In the genomic region with DNA sequence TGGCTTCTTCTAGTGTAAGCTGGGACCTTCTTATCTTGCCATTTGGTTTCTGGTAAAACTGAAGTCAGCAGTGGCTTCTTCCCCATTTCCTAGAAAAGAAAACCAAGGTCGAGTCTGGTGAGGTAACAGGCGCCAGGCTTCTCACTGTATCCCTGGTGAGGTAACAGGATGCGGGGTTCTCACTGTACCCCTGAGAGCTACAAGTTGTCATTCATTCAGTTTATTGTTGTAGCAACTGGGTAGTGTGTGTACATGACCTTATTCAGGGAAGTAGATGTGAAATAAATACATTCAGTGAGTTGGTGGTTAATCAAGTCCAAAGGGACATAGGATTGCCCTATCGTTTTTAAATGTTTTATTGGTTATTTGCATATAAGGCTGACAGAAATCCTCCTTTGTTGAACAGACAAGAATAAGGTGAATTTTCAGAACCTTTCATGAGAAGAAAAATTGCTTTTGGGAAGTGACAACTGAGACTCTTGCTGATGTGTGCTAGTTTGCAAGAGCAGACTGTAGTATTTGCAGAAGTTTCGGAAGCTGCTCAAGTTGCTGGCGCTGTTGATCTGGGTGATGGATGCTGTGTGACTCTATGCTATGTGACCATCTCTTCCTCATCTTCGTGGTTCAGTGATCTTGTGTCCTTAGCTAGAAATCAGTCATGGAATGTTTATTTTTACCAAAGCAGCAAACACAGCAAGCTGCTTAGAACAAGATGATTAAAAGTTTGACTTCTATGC, we compare ENCODE assay signal across 15 mouse cellular contexts. TPM values are rescaled to one million over a fixed set of nuclear protein-coding genes. Genes with fewer than 3 reads are reported as not detected.
DNase-seq lines count a peak whose midpoint lies in the region; ATAC-seq and TF ChIP-seq lines count a peak whose summit lies in the region.
"Had no signal": no experiment of that assay in that cellular context is flagged by ENCODE, and none has a peak within 500 bp of the region (broad histone marks: within the 10 kb centered on the region; RNA-seq: fewer than 3 reads in every experiment).

No protein-coding gene starts in this region.

- H3K4me2 ChIP-seq in heart, postnatal 0 days (ENCODE audit: low read depth, low read length), result peak overlapping the region; percentile 20; the same call in 1 of the 2 replicates
- H3K4me2 ChIP-seq in midbrain, embryonic 11.5 days, result no peak overlapping the region
- no peak overlapping the region for H3K4me2 ChIP-seq in hindbrain, embryonic 12.5 days (replicated peaks)
- H3K4me2 ChIP-seq: heart, embryonic 11.5 days had no signal

- no peak overlapping the region; the same call in 1 of the 2 replicates for H3K4me3 ChIP-seq in heart, postnatal 0 days (ENCODE audit: low read depth, low read length)
- H3K4me3 ChIP-seq in thymus, adult 2 months (ENCODE audit: control insufficient read depth, insufficient read depth, low read length), result no peak overlapping the region
- no peak overlapping the region for H3K4me3 ChIP-seq in cortical plate, adult 2 months (ENCODE audit: insufficient read depth, low read length)
- no peak overlapping the region for H3K4me3 ChIP-seq in midbrain, embryonic 11.5 days (ENCODE audit: low read depth, low read length)
- H3K4me3 ChIP-seq in hindbrain, embryonic 12.5 days, result no peak overlapping the region

- TF ChIP-seq CTCF in heart, postnatal 0 days (IDR thresholded peaks at IDR 0.05; ENCODE audit: low read depth), result no peak
- no peak for TF ChIP-seq CTCF in thymus, adult 2 months (IDR thresholded peaks at IDR 0.05; ENCODE audit: borderline replicate concordance, control insufficient read depth, extremely low read depth, insufficient read depth, low read length, poor library complexity)
- no peak for TF ChIP-seq CTCF in cortical plate, adult 2 months (IDR thresholded peaks at IDR 0.05; ENCODE audit: extremely low read depth, insufficient read depth, low read length)

- no peak overlapping the region for H3K27ac ChIP-seq in heart, postnatal 0 days (ENCODE audit: low read depth)
- peak overlapping the region; percentile 8; the same call in 1 of the 2 replicates for H3K27ac ChIP-seq in thymus, adult 2 months (ENCODE audit: control insufficient read depth, insufficient read depth, low read length)
- peak overlapping the region; percentile 31; the same call in 1 of the 2 replicates for H3K27ac ChIP-seq in cortical plate, adult 2 months (ENCODE audit: insufficient read depth, low read length)
- no peak overlapping the region for H3K27ac ChIP-seq in midbrain, embryonic 11.5 days (ENCODE audit: low read depth, low read length)
- H3K27ac ChIP-seq in hindbrain, embryonic 12.5 days, result no peak overlapping the region
- H3K27ac ChIP-seq: stomach, postnatal 0 days had no signal

- ATAC-seq in heart, postnatal 0 days (ENCODE audit: insufficient read depth, low read depth), result no peak
- ATAC-seq in neutrophil, adult 5-6 weeks (ENCODE audit: extremely low read depth, insufficient number of reproducible peaks, low FRiP score, poor library complexity, severe bottlenecking), result peak; percentile 58
- no peak for ATAC-seq in midbrain, embryonic 11.5 days (ENCODE audit: low FRiP score)
- ATAC-seq in hindbrain, embryonic 12.5 days (ENCODE audit: low FRiP score), result no peak
- ATAC-seq: midbrain, embryonic 16.5 days had no signal

- no peak for TF ChIP-seq EP300 in heart, postnatal 0 days (IDR thresholded peaks at IDR 0.05; ENCODE audit: low read depth)

- H3K4me1 ChIP-seq in heart, postnatal 0 days (ENCODE audit: control insufficient read depth, insufficient read depth), result peaks cover 5% of the 10 kb centered on the region
- H3K4me1 ChIP-seq in thymus, adult 2 months (replicated peaks; ENCODE audit: control insufficient read depth, insufficient read depth, low read length), result peaks cover 29% of the 10 kb centered on the region
- H3K4me1 ChIP-seq in cortical plate, adult 2 months (ENCODE audit: control insufficient read depth, insufficient read depth, low read length), result no peaks in the 10 kb centered on the region
- no peaks in the 10 kb centered on the region for H3K4me1 ChIP-seq in midbrain, embryonic 11.5 days (ENCODE audit: control insufficient read depth, insufficient read depth, low read length)
- no peaks in the 10 kb centered on the region for H3K4me1 ChIP-seq in hindbrain, embryonic 12.5 days

- no peaks in the 10 kb centered on the region for H3K27me3 ChIP-seq in heart, postnatal 0 days (ENCODE audit: control insufficient read depth, insufficient read depth, low read length)
- no peaks in the 10 kb centered on the region for H3K27me3 ChIP-seq in thymus, adult 2 months (ENCODE audit: control insufficient read depth, insufficient read depth, low read length)
- no peaks in the 10 kb centered on the region for H3K27me3 ChIP-seq in midbrain, embryonic 11.5 days (ENCODE audit: control insufficient read depth, insufficient read depth, low read length)
- H3K27me3 ChIP-seq in hindbrain, embryonic 12.5 days, result no peaks in the 10 kb centered on the region

- DNase-seq in heart, postnatal 0 days (ENCODE audit: low spot score), result no peak
- no peak for DNase-seq in heart, postnatal 25 days (ENCODE audit: low spot score)
- no peak for DNase-seq in thymus, adult 2 months
- DNase-seq in thymus, adult 18-20 months, result no peak
- no peak for DNase-seq in midbrain, embryonic 11.5 days (ENCODE audit: low spot score, missing footprints)
- DNase-seq: adrenal gland, postnatal 25 days; cerebellum, adult 18-20 months; right cerebral cortex, postnatal 25 days had no signal

- WGBS in heart, postnatal 0 days, result 73% methylated on average over 7 of the region's 7 CpGs
- 8% methylated on average over 7 of the region's 7 CpGs for WGBS in thymus, adult 2 months
- WGBS in midbrain, embryonic 11.5 days, result 84% methylated on average over 7 of the region's 7 CpGs
- 87% methylated on average over 7 of the region's 7 CpGs for WGBS in hindbrain, embryonic 12.5 days

- H3K9me3 ChIP-seq in heart, postnatal 0 days (replicated peaks; ENCODE audit: control insufficient read depth, low read length), result no peaks in the 10 kb centered on the region
- no peaks in the 10 kb centered on the region for H3K9me3 ChIP-seq in midbrain, embryonic 11.5 days (ENCODE audit: control insufficient read depth, low read length)
- H3K9me3 ChIP-seq in hindbrain, embryonic 12.5 days (replicated peaks), result no peaks in the 10 kb centered on the region

- intact Hi-C loops in heart, postnatal 25 days (cut with DNase I), result no loop called here

- no peaks in the 10 kb centered on the region for H3K36me3 ChIP-seq in heart, postnatal 0 days (replicated peaks; ENCODE audit: control insufficient read depth, insufficient read depth, low read length)
- H3K36me3 ChIP-seq in thymus, adult 2 months (ENCODE audit: control insufficient read depth, insufficient read depth, low read length), result peaks cover 8% of the 10 kb centered on the region; the same call in 1 of the 2 replicates
- no peaks in the 10 kb centered on the region for H3K36me3 ChIP-seq in midbrain, embryonic 11.5 days (ENCODE audit: control insufficient read depth, insufficient read depth, low read length)
- no peaks in the 10 kb centered on the region for H3K36me3 ChIP-seq in hindbrain, embryonic 12.5 days

- TF ChIP-seq POLR2A in thymus, adult 2 months (IDR thresholded peaks at IDR 0.05; ENCODE audit: control insufficient read depth, extremely low read depth, insufficient read depth, low read length, poor library complexity), result no peak
- TF ChIP-seq POLR2A in cortical plate, adult 2 months (IDR thresholded peaks at IDR 0.05; ENCODE audit: extremely low read depth, insufficient read depth, low read length), result no peak

- H3K9ac ChIP-seq in heart, postnatal 0 days (replicated peaks; ENCODE audit: low read depth, low read length), result no peak overlapping the region
- no peak overlapping the region for H3K9ac ChIP-seq in midbrain, embryonic 11.5 days (ENCODE audit: low read length)
- no peak overlapping the region for H3K9ac ChIP-seq in hindbrain, embryonic 12.5 days

RNA-seq across cellular contexts. Expression of a gene that starts 6.5 kb away (rescaled TPM):
- total RNA-seq in heart, postnatal 0 days (2014; rRNA removed; ENCODE audit: low replicate concordance), result 0.34 and 2.8 TPM in 2 replicates
- 0.32 and 0.41 TPM in 2 replicates for polyA plus RNA-seq in heart, postnatal 0 days (2015; fragmentation: Nextera tagmentation; extraction: Ambion mirVana)
- total RNA-seq in heart, postnatal 25 days (2021), result under 1 TPM; 0.42 to 0.87 TPM
- 132 and 135 TPM in 2 replicates for polyA plus RNA-seq in thymus, adult 2 months (2012; rRNA removed)
- polyA plus RNA-seq in cortical plate, adult 2 months (2012; rRNA removed), result 0.96 and 1.2 TPM in 2 replicates
- total RNA-seq in neutrophil, adult 5-6 weeks (2017), result 148 and 161 TPM in 2 replicates
- polyA plus RNA-seq in midbrain, embryonic 11.5 days (2014; fragmentation: Nextera tagmentation; extraction: Ambion mirVana), result 0.21 and 0.33 TPM in 2 replicates
- 0.20 and 0.39 TPM in 2 replicates for polyA plus RNA-seq in hindbrain, embryonic 12.5 days (2016; fragmentation: Nextera tagmentation; extraction: Ambion mirVana)
- polyA plus RNA-seq: C2C12 had no signal

Comparison
In these comparisons a context has a peak if more than half of its experiments do, and no peak if none do; other contexts are left out.
1. H3K27ac ChIP-seq: peak in thymus, adult 2 months (single experiment) and cortical plate, adult 2 months (single experiment); none in heart, postnatal 0 days (single experiment), midbrain, embryonic 11.5 days (single experiment) and hindbrain, embryonic 12.5 days (single experiment).
2. RNA of a gene that starts 6.5 kb away (polyA plus RNA-seq): 132 to 135 TPM in thymus, adult 2 months; 0.96 to 1.2 TPM in cortical plate, adult 2 months, 0.32 to 0.41 TPM in heart, postnatal 0 days, 0.20 to 0.39 TPM in hindbrain, embryonic 12.5 days and 0.21 to 0.33 TPM in midbrain, embryonic 11.5 days; every median in the first group is over 10 times any median in the second.